Mouse (Mus musculus) MEL-GATA-1-ER (cell line): ENCODE measurements around the gene Ssh1.

Experiments used
- DNase-seq: peaks from one replicate; pipeline ENCODE4 v3.0.0-alpha.2; 2012; ENCODE audit warnings: low read depth; ENCODE audit errors: extremely low read depth

Ssh1 gene

DNA sequence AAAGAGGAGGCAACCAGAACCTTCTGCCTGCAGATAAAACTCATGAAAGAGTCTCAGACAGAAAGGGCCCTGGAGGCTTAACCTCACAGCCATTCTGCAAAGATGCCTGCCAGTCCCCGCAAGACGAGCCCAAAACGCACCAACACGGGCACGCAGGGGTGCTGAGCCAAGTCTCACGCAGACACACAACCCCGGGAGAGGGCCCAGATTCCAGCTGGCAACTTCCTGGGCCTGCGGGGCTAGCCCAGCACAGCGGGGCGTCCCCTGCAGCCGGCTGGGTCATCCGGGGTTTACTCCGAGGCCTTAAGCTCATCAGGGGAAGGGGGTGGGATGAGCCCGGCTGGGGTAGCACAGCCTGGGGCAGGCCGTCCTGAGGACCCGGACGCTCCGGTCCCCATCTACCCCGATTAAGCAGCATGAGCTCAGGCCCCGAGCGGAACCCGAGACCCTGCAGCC lies 635 bp downstream of the Ssh1 start:
- DNase-seq = peak; percentile 25

DNA sequence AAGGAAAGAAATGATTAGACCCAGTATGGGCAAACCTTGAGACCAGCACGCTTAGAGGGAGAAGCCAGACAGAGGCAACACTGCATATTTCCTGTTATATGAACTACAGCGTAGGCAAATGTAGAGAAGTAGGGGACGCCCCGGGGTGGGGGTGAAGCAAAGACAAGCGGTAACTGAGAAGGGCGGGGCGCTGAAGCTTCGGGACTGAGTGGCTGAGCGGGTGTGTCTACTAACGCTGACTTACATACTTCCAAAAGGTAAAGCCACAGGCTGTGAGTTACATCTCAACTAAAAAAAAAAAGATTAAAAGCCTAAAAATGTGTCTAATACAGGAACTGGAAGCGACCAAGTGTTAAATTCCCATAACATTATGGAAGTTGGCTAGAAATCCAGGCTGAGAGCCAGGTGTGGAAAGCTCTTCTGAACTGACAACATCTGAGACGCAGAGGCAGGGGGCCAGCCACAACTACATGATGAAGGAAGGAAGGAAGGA lies 1.3 kb downstream of the Ssh1 start:
- peak; percentile 36 for DNase-seq

DNA sequence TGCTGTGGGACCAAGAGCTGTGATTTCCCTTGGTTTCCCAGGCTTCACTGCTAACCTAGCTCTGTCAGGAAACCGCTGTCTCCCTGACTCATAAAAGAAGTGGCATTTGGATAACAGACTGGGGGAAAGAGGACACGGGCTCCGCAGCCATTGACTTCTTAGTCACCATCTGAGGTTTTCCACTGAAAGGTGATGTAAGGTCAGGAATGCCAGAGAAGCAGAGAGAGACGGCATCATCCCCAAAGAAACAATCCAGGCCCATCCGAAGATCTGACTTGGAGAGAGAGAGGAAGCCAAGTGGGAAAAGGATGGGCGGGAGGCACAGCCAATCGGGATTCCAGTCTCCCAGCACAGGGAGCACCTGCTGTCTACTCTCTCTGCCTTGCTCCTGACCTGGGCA lies 2.6 kb downstream of the Ssh1 start:
- DNase-seq = no peak

DNA sequence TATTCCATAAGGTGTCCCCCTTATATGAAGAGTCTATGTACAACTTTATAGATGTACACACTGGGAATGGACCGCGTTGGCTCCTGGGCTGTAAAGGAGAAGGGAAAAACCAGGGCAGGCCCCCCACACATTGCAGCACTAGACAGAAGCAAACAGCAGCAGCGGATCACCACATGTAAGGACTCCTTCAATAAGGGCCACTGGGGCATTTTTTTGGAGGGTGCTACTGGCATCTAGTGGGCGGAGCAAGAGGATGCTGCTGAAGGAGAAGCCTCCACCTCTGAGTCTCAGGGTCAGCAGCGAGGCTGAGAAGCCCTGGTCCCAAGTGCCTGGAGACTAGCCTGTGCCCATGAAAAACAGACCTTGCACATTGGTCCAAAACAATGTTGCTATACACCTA lies 3.1 kb downstream of the Ssh1 start:
- DNase-seq = no peak

DNA sequence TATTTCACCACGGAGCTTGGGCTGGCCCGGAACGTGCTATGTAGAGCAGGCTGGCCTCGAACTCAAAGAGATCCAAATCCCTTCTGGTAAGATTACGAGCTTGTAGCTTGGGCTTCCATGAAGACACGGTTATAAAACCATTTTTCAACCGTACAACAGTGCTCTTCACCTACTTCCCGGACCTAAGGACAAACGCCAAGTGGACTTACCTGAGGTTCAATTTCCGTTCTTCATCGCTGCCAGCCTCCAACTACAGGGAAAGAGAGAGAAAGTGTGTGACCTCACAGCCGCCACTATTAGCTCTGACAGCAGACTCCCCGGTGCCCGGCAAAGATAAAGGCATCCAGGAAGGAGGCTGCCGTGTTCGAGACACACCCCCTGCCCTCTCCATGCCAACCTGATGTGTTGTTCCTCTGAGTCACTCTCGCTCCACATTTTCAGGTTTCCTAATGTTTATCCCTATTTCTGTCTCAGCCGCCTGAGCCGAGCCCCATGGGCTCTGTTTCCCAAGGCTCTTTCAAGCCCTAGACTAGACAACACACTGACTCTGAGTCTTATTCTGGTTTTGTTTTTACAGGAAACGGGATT lies 4.2 kb downstream of the Ssh1 start:
- DNase-seq = peak; percentile 36

DNA sequence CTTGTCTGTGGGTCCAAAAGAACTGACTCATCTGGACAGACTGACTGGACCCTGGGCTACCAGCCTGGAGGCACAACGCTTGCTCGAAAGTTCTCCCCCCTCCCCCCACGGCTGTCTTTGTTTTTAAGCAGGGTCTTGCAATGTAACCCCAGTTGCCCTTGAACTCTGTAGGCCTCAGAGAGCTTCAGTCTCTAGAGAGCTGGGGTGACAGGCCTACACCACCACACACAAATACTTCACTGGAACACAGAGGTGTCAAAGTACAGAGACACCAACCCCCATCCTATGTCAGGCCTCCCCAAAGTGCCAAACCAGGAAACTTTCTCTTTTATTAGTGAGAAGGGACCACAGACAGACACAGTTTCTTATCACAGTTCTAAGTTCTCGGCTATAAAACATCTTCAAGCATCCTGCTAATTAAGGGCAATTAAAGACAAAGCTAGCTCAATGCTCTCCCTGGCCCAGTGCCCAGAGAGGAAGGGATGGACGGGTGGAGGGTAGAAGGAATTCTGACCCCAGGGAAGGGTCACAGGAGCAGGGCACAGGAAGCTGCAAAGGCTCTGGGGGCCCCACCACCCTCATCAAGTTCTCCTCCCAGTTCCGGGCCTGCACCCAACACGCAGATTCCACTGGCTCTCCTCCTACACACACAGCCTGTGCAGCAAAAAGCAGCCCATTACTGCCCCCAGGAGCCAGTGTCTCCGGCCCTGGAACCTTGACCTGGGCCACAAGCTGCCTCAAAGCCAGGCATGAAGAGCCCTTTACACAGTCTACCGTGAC lies 7.3 kb downstream of the Ssh1 start:
- no peak for DNase-seq

DNA sequence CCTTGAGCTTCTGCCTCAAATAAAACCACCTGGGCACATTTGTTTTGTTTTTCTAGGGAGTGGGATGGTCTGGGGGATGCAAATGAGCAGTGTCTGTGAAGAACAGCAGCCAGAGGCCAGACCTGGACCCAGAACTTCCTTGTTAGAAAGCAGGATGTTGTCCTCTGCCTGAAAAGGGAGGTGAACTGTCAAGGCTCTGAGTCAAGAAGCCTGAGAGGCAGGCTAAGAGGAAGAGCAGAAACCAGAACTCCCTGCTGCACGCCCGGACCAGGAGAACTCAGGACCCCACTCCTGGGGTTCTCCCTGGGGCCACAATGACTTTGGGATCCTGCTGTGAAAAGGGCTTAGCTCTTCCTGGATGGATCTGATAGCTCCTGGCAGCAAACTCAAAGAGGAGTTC lies 8.0 kb downstream of the Ssh1 start:
- DNase-seq = no peak

DNA sequence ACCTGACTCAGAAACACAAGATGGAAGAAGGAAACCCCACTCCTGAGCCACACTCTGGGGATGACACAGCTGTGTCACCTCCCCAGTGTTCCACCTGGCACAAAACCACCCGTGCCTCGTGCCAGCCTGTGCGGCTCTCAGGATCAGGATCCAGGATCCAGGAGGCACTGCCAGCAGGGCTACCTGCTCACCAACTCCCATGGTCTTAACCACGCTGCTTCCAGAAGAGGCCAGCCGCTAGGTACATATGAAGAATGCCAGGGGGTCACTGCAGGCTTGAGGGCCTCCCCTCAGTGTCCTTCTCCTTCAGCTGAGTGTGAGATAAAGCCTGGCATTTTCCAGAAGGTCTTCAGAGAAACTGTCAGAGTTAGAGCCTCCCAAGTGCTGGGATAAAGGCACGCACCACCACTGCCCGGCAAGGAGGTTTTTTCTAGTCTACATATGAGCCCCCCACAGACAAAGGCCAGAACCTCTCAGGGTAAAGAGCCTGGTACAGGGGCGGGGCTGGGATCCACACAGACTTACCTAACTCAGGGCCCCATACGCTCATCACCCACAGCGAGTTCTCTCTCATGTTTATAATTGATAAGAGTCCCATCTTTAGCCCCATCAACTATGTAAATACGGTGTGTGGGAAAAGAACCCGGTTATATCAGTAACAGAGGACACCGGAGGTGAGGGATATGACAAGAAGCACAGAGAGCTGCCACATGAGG lies 9.5 kb downstream of the Ssh1 start:
- DNase-seq = no peak

DNA sequence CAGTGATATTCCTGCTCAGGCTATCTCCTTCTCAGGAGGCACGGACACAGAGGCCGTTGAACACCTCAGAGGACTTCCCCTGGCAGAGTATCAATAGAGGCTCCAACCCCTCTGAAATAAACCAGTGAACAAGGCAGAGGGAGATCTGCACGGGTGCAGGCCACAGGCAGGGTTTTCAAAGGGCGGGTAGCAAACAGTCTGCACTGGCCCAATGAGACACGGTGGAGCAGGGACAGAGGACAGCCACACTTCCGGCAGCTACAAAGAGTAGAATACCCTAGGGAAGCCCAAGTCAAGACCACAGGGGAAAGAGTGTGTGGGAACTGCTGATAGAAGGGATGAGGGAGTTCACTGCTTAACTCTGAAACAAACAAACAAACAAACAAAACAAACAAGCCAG lies 10.2 kb downstream of the Ssh1 start:
- DNase-seq = no peak

DNA sequence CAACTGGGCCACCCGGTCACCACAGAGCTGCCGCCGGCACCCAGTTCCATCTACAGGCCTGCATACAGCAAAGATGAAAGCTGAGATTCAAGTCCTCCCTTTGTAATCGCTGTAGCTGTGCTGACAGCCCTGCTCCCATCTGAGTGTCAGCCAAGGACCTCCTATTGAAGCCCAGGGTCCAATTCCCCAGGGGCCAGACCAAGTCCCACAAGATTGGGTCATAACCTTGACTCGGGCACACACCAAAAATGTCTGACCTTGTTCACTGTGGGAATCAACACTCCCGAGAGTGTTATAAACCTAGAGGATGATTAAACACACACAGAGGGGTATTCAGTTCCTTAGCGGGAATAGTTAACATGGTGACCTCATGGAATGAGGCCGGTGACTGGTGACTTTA lies 11.9 kb downstream of the Ssh1 start:
- DNase-seq = no peak

DNA sequence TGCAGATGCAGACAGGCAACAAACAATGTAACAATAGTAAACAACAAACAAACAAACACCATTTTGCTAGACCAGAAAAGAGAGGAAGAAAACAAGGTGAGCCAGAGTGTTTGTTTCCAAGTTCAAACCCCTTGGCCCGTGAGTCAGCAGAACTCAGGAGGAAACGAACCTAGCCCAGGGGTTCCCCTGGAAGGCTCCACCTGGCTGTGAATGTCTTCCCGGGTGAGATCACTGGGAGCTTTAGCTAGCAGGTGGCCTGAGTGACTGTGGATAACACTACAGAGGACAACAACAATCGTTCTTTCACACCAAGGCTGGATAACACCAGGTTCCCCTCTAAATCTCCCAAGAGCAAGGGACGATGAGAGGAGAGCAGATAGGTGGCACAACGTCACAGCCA lies 12.5 kb downstream of the Ssh1 start:
- DNase-seq = no peak

DNA sequence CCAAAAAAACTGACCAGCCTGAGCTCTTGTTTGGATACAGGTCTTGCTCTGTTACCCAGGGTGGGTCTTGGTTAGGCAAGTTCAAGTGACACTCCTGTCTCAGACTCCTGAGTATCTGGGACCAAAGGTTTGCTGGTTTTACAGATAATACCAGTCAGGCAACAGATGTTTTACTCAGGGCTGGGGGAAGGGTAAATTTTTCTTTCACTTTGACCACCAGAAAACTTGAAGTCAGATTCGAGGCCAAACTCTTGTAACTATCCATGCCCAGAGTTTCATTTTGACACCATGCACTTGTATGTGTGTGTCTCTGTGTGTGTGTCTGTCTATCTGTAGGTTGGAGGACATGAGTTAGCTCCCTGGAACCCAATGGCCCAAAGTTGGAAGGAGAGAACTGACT lies 13.2 kb downstream of the Ssh1 start:
- no peak for DNase-seq

DNA sequence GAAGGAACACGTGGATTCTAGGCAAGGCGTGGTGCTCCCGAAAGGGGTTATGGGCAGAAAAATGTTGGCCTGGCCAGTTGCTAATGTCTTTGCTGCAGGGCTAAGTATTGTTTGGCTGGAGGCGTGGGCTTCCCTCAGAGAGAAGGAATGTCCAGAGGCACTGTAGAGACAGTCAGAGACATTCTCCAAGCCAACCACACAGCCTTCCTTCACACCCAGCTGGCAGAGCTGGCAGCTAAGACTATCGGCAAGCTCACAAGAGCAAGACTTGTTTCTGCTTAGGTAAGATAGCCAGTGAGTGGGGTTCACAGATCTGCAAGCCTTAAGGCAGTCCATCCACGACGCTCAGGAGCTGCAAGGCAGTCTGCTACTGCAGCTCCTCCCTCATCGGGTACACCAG lies 16.4 kb downstream of the Ssh1 start:
- no peak for DNase-seq

DNA sequence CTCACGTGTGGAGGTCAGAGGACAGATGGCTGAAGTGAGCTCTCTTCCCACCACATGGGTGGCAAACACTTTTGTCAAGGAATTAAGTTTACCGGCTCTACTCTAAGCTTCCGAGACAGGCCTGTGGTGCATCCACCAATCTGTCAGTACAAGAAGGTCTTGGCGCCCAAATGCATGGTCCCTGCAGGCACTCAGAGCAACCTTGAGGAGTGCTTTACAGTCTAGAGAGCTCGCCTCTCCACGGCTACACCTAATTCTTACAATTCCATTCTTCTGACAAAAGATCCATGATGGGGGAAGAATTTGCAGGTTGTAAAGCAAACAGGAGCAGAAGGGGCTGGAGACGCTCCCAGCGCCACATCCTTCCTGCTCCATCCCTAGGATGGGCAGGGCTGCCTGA lies 17.1 kb downstream of the Ssh1 start:
- no peak for DNase-seq

DNA sequence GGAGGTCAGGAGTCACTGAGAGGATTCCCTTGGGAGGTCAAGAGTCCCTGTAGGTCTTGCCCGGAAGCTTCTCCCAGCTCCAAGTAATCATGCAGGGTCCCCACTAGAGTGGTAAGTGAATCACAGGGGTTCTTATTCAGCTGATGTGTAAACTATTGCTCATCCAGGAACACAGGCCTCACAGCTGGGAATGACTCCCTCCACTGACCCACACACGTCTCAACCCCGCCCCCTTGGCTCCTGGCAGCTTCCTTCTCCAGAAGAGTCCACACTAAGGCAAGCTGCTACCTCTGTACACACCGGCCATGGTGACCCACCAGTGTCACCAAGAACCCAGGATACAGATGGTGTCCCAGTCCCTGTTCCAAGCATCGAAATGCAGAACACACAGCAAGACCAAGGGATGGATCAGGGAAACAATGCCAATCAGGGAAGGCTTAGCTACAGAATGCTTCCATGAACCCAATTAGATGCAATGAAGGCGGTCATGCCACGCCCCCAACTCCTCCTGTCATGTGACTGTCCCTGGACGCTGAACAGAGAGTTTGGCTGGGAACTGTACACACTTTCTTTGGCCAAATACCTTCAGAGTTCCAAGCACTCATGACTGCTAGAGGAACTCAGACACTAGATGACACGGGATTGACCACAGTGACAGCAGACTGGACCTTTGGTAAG lies 18.0 kb downstream of the Ssh1 start:
- DNase-seq = no peak

DNA sequence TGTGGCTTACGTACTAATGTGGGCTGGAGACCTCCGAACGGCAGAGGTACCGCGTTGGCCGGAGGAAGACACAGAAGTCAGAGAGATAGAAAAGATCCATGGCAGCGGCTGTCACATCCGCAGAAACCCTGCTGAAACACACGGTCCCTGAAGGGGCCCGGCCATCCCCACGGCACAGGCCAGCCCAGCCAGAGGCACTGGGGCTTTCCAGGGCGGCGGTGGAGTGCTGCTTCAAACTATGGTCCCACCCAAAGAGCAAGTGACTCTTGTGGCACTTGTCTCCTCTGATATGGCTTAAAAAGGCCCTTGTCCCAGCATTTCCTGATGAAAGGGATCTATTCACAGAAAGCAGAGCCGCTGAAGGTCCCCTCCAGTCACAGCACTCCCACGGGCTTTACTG lies 19.1 kb downstream of the Ssh1 start:
- no peak for DNase-seq

DNA sequence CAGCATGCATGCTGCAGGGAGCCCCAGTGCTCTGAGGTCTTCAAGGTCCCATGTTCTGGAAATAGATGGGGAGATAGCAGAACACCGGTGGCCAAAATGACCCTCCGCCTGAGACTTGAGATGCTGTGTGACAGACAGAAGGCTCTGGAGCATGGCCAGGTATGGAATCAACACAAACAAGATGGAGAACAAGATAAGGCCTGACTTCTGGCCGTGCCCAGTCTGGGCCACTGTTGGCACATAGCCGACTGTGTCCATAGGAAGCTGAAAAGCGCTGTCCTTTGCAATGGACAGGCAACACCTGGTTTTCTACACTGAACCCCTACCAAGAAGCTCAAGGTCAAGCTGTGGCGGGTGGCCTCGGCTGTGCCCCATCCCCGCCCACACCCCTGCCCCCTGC lies 19.9 kb downstream of the Ssh1 start:
- no peak for DNase-seq

DNA sequence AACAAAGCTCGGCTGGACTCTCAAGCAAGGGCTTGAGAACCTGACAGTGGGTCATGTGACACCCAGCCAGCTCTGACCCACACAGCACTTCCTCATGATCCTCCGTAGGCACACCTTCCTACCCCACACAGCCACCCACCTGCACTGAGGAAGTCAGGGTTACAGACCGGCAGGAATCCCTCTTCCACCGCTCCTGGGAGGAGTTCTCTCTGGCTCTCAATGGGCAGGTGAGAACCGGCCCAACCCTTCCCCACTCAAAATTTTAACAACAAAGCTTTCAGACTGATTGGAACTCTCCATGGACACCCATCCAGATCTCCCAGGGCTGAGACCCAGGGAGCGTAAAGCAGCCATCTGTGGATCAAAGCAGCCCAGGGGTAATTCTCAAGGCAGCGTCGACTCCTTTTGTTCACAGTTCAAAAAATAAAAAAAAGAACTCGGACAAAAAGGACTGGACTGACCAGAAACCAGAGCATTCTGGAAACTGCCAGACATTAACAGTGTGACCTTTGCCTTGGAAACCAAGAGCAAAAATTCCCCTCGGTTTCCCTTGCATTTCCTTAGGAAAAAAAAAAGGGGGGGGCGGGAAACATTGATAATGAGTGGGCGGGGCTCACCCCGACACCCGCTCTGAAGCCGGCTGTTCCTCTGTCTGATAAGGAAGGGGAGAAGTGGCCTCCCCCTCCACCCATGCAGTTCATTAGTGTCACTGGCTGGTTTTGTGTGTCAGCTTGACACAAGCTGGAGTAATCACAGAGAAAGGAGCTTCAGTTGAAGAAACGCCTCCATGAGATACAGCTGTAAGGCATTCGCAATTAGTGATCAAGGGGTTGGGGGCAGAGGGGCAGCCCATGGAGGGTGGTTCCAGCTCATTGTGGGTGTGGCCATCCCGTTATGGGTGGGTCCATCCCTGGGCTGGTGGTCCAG lies 20.8 kb downstream of the Ssh1 start:
- peak; percentile 57 for DNase-seq

DNA sequence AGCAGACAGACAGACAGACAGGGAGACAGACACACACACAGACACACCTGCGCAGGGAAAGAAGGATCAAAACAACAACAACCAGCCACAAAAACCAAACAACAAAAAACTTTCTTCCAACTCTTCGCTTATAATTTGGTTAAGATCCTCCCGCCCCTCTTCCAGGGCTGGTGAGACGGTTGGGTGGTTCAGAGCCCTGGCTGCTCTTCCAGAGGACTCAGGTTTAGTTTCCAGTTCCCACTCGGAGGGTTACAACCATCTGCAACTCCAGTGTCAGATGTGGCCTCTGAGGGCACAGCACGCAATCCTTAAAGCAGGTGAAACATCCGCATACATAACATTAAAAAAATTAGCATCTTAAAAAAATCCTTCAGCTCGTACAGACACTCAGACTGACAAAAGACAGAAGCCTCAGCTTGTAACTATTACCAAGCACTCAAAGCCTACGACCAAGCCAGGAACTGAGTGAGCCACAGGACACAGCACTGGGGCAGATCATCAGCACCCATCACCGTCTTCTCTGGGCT lies 22.2 kb downstream of the Ssh1 start:
- DNase-seq = no peak

DNA sequence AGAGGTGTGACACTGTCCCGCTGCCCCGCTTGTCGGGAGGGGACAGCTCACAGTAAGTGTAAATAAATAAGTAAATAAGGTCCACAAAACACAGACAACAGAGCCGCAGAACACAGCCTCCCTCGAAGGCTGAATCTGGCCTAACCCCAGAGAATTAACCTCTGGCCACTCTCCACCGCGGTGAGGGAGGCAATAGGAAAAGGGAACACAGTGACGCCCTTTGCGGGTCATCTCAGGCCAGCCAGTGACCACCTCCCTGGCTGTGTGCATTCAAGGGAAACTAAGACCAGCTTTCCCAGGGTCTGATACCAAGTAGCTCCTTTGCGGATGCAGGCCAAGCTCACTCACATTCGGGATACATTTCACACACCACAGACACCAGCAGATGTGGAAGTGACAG lies 25.3 kb downstream of the Ssh1 start:
- DNase-seq = no peak
